Mouse (Mus musculus) erythroblast, embryonic 14.5 days (primary cell): ENCODE results near the gene Lpxn.

Experiments
- GATA1 ChIP-seq: IDR thresholded peaks from 2 replicates; pipeline ENCODE4 v1.6.1; 2012; ENCODE audit warnings: low read length, inconsistent platforms, mixed read lengths
- TAL1 ChIP-seq: IDR thresholded peaks from 3 replicates; pipeline ENCODE4 v1.6.1; 2012; ENCODE audit warnings: low read length, inconsistent platforms, mixed read lengths

GRCm38 (mm10) chr19:12813883-12814282, 17.9 kb downstream of the Lpxn start:
- TF ChIP-seq GATA1, result no peak
- TF ChIP-seq TAL1, result no peak
